Mouse (Mus musculus): ENCODE results near the gene Dnaja1. TPM values are rescaled to one million over a fixed set of nuclear protein-coding genes. Genes with fewer than 3 reads are reported as not detected.

Dnaja1 gene
- 639 and 670 TPM in 2 replicates for polyA plus RNA-seq (2015; fragmentation: Nextera tagmentation; extraction: Ambion mirVana)

- peaks cover 48% of the 10 kb centered on the region for H3K4me1 ChIP-seq (replicated peaks)
- peak within 1 kb of the TSS; percentile 84 for H3K4me2 ChIP-seq
- peak within 1 kb of the TSS; percentile 96 for H3K9ac ChIP-seq
- H3K36me3 ChIP-seq = peaks cover 12% of the 10 kb centered on the region
- no peaks in the 10 kb centered on the region for H3K27me3 ChIP-seq
- peak within 1 kb of the TSS; percentile 100 for H3K27ac ChIP-seq (replicated peaks)
- peak; percentile 94 for ATAC-seq (ENCODE audit: low FRiP score, low read depth)
- WGBS = under 1% methylated on average over 54 of the region's 54 CpGs
- no peaks in the 10 kb centered on the region for H3K9me3 ChIP-seq
- H3K4me3 ChIP-seq = peak within 1 kb of the TSS; percentile 69
Observed at GRCm38 (mm10) chr4:40722011-40722666, at the start of gene Dnaja1. Gene Dnaja1 (plus strand): TSS chr4:40722150.

GRCm38 (mm10) chr4:40673526-40673925 is 48.4 kb upstream of the Dnaja1 start:
- H3K9me3 ChIP-seq = no peaks in the 10 kb centered on the region
- peaks cover 8% of the 10 kb centered on the region for H3K4me1 ChIP-seq (replicated peaks)
- no peaks in the 10 kb centered on the region for H3K27me3 ChIP-seq
- H3K4me2 ChIP-seq = no peak overlapping the region
- no peak overlapping the region for H3K9ac ChIP-seq
- no peak overlapping the region for H3K27ac ChIP-seq (replicated peaks)
- H3K36me3 ChIP-seq = no peaks in the 10 kb centered on the region
- WGBS = 96% methylated on average over 5 of the region's 5 CpGs
- no peak for ATAC-seq (ENCODE audit: low FRiP score, low read depth)
- no peak overlapping the region for H3K4me3 ChIP-seq

- H3K4me1 ChIP-seq (replicated peaks) = peaks cover 8% of the 10 kb centered on the region
- H3K4me2 ChIP-seq = peak overlapping the region; percentile 44
- no peak overlapping the region for H3K27ac ChIP-seq (replicated peaks)
- peak; percentile 21; the same call in 1 of the 2 replicates for ATAC-seq (ENCODE audit: low FRiP score, low read depth)
- no peaks in the 10 kb centered on the region for H3K9me3 ChIP-seq
- WGBS = 18% methylated on average over 14 of the region's 14 CpGs
- H3K4me3 ChIP-seq = 0 out of 2 replicates have a peak overlapping the region, but pooled peaks have one; percentile 12
- H3K36me3 ChIP-seq = no peaks in the 10 kb centered on the region
- H3K9ac ChIP-seq = no peak overlapping the region
- H3K27me3 ChIP-seq = no peaks in the 10 kb centered on the region
Observed at GRCm38 (mm10) chr4:40676338-40676737, 45.6 kb upstream of the Dnaja1 start.

DNA sequence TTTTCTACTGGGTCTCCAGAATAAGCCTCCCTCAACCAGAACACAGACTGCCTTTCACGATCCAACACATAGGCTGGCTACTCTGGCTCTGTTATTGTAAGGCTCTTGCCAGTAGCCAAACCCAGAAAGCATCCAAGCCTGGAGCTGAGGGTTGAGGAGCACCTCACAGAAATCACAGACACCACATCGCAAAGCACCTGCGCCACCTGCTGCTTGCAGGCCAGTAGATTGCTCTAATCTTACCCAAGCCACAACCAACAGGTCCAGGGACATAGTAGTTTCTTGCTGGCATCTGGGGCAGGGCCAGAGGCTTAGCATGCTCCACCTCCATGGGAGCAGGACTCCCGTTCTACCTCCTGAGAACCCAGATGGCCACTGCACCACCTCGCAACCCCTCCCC is 44.8 kb upstream of the Dnaja1 start:
- Histone ChIP-seq H3K9me3 (no peaks in the 10 kb centered on the region), H3K4me3 (no peak overlapping the region), H3K27ac (replicated peaks) (no peak overlapping the region), H3K4me1 (replicated peaks) (peaks cover 8% of the 10 kb centered on the region), H3K9ac (no peak overlapping the region), H3K27me3 (no peaks in the 10 kb centered on the region), H3K4me2 (peak overlapping the region; percentile 44; the same call in 1 of the 2 replicates), H3K36me3 (no peaks in the 10 kb centered on the region)
- peak; percentile 47 for ATAC-seq (ENCODE audit: low FRiP score, low read depth)
- WGBS = 51% methylated on average over 4 of the region's 5 CpGs

GRCm38 (mm10) chr4:40680250-40680860 is 41.6 kb upstream of the Dnaja1 start:
- peaks cover 8% of the 10 kb centered on the region for H3K4me1 ChIP-seq (replicated peaks)
- no peak overlapping the region for H3K4me2 ChIP-seq
- H3K4me3 ChIP-seq = no peak overlapping the region
- H3K27ac ChIP-seq (replicated peaks) = no peak overlapping the region
- H3K9ac ChIP-seq = no peak overlapping the region
- WGBS = 55% methylated on average over 5 of the region's 5 CpGs
- ATAC-seq (ENCODE audit: low FRiP score, low read depth) = no peak
- H3K9me3 ChIP-seq = no peaks in the 10 kb centered on the region
- 0 out of 2 replicates have a peak, but pooled peaks cover 5% of the 10 kb centered on the region for H3K36me3 ChIP-seq
- H3K27me3 ChIP-seq = no peaks in the 10 kb centered on the region

GRCm38 (mm10) chr4:40681908-40682307 is 40.0 kb upstream of the Dnaja1 start:
- Histone ChIP-seq H3K27me3 (no peaks in the 10 kb centered on the region), H3K27ac (replicated peaks) (no peak overlapping the region), H3K9ac (no peak overlapping the region), H3K4me3 (no peak overlapping the region), H3K9me3 (no peaks in the 10 kb centered on the region), H3K4me1 (replicated peaks) (no peaks in the 10 kb centered on the region; the same call in 1 of the 2 replicates), H3K4me2 (no peak overlapping the region), H3K36me3 (peaks cover 17% of the 10 kb centered on the region)
- ATAC-seq (ENCODE audit: low FRiP score, low read depth) = peak; percentile 16; the same call in 1 of the 2 replicates
- 15% methylated on average over 3 of the region's 3 CpGs for WGBS

DNA sequence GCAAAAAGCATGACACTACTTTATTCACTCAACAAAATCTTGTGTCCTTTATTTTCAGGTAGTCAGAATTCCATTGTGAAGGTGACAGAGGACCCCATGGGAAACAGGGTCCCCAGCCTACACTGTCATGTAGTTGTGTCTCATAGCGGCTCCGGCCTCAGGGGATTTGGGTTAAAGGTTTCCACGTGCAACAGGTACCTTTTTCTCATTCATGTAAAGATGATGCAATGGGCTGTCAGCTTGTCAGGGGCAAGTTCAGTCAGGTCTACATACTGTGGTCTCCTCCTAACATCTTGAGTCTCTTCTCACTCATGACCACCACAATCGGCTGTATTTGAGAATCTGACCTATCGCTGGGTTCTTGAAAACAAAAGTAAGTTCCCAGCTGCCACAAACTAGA is 39.6 kb upstream of the Dnaja1 start:
- no peak overlapping the region for H3K27ac ChIP-seq (replicated peaks)
- H3K27me3 ChIP-seq = no peaks in the 10 kb centered on the region
- peak; percentile 47 for ATAC-seq (ENCODE audit: low FRiP score, low read depth)
- no peak overlapping the region for H3K9ac ChIP-seq
- H3K9me3 ChIP-seq = no peaks in the 10 kb centered on the region
- H3K4me2 ChIP-seq = no peak overlapping the region
- H3K4me3 ChIP-seq = no peak overlapping the region
- H3K4me1 ChIP-seq (replicated peaks) = no peaks in the 10 kb centered on the region
- 91% methylated on average over 5 of the region's 5 CpGs for WGBS
- peaks cover 20% of the 10 kb centered on the region for H3K36me3 ChIP-seq

DNA sequence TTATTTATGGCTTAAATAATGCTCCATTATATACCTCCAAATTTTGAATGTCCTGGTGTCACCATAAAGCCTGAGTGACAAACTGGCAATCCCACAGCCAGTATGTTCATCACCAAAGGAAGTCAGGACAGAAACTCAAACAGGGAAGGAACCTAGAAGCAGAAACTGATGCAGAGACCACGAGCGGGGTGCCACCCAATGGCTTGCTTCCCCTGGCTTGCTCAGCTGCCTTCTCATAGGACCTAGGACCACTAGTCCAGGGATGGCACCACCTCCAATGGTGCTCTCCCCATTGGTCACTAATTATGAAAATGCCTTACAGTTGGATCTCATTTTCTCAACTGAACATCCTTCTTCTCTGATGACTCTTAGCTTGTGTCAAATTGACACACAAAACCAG is 38.6 kb upstream of the Dnaja1 start:
- no peaks in the 10 kb centered on the region for H3K4me1 ChIP-seq (replicated peaks)
- WGBS = 95% methylated on average over 2 of the region's 2 CpGs
- H3K36me3 ChIP-seq = peaks cover 27% of the 10 kb centered on the region
- no peak for ATAC-seq (ENCODE audit: low FRiP score, low read depth)
- no peaks in the 10 kb centered on the region for H3K27me3 ChIP-seq
- H3K27ac ChIP-seq (replicated peaks) = no peak overlapping the region
- H3K4me2 ChIP-seq = no peak overlapping the region
- no peaks in the 10 kb centered on the region for H3K9me3 ChIP-seq
- H3K4me3 ChIP-seq = no peak overlapping the region
- H3K9ac ChIP-seq = no peak overlapping the region

- peaks cover 66% of the 10 kb centered on the region for H3K36me3 ChIP-seq
- ATAC-seq (ENCODE audit: low FRiP score, low read depth) = no peak
- no peak overlapping the region for H3K4me3 ChIP-seq
- H3K27me3 ChIP-seq = no peaks in the 10 kb centered on the region
- no peak overlapping the region for H3K27ac ChIP-seq (replicated peaks)
- no peak overlapping the region for H3K4me2 ChIP-seq
- H3K4me1 ChIP-seq (replicated peaks) = no peaks in the 10 kb centered on the region
- H3K9me3 ChIP-seq = no peaks in the 10 kb centered on the region
- H3K9ac ChIP-seq = no peak overlapping the region
- WGBS = 89% methylated on average over 11 of the region's 11 CpGs
Observed at GRCm38 (mm10) chr4:40691100-40691499, 30.9 kb upstream of the Dnaja1 start.

DNA sequence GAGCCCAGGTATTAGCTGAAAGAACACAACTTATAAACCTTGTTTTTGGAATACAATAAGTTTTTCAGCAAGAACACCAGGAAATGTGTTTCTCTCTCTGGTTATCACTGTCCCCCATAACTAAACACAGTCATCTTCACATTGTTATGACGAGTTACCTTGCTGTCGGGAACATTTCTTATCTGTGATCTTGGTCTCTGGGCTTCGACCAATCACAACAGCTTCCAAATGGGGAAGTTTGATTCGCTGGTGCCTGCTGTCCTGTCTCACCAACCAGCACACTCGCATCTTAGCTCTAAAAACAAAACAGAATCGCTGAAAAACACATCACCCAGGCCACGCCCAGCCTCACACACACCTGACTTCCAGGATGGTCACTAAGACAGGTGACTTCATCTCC is 24.9 kb upstream of the Dnaja1 start:
- Histone ChIP-seq H3K4me1 (replicated peaks) (peaks cover 11% of the 10 kb centered on the region), H3K4me3 (no peak overlapping the region), H3K36me3 (peaks cover 30% of the 10 kb centered on the region), H3K9me3 (no peaks in the 10 kb centered on the region), H3K9ac (no peak overlapping the region), H3K27me3 (no peaks in the 10 kb centered on the region), H3K4me2 (no peak overlapping the region), H3K27ac (replicated peaks) (no peak overlapping the region)
- no peak for ATAC-seq (ENCODE audit: low FRiP score, low read depth)
- WGBS = 85% methylated on average over 7 of the region's 7 CpGs

DNA sequence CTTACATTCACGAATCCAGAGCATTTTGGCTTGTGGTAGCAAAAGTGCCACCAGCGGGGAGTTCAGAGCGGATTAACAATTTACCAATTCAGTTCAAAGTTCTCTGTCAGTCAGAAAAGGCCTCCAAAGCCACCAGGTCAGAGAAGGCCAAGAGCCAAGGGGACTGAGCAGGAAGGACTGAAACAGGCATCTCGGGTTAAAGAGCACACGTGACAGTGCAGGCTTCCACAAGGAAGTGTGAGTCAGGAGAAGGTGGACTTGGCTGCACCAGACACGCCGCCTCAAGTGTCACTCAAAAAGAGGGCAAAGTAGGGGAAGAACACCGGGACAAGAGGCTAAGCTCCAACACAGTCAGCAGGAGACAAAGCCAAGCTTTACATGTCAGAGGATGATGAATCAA is 21.7 kb upstream of the Dnaja1 start:
- no peak overlapping the region for H3K27ac ChIP-seq (replicated peaks)
- H3K27me3 ChIP-seq = no peaks in the 10 kb centered on the region
- no peak overlapping the region for H3K4me2 ChIP-seq
- H3K9ac ChIP-seq = no peak overlapping the region
- no peak overlapping the region for H3K4me3 ChIP-seq
- no peak for ATAC-seq (ENCODE audit: low FRiP score, low read depth)
- H3K4me1 ChIP-seq (replicated peaks) = peaks cover 25% of the 10 kb centered on the region
- 87% methylated on average over 8 of the region's 8 CpGs for WGBS
- peaks cover 7% of the 10 kb centered on the region; the same call in 1 of the 2 replicates for H3K36me3 ChIP-seq
- no peaks in the 10 kb centered on the region for H3K9me3 ChIP-seq

GRCm38 (mm10) chr4:40701796-40702195 is 20.2 kb upstream of the Dnaja1 start:
- Histone ChIP-seq H3K9me3 (no peaks in the 10 kb centered on the region), H3K36me3 (no peaks in the 10 kb centered on the region), H3K9ac (peak overlapping the region; percentile 61; the same call in 1 of the 2 replicates), H3K27me3 (no peaks in the 10 kb centered on the region), H3K4me2 (peak overlapping the region; percentile 66), H3K27ac (replicated peaks) (0 out of 2 replicates have a peak overlapping the region, but pooled peaks have one; percentile 98), H3K4me1 (replicated peaks) (peaks cover 25% of the 10 kb centered on the region), H3K4me3 (peak overlapping the region; percentile 65)
- ATAC-seq (ENCODE audit: low FRiP score, low read depth) = no peak
- 91% methylated on average over 3 of the region's 3 CpGs for WGBS
